Mouse (Mus musculus): Measurements from ENCODE around the gene Cox20.

DNA sequence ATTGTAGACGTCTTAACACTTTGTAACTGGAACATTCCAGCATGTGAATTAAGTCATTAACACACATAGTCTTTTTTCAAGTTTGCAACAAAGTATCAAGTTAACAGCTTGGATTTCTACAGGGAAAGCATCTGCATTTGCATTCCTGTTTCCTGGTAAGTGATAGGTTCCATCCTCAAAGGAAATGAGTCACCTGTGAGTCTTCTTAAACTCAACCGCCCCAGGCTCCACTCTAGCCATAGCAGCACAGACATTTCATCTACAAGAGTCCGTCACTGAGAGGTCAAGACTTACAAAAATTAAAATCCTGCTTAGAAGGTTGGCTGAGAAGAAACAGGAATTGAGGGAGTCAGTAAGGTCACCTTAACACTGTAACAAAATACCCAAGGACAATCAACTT, 27.2 kb upstream of the Cox20 start:
- TF ChIP-seq CTCF (IDR thresholded peaks at IDR 0.05; ENCODE audit: low read depth) (no peak), EP300 (IDR thresholded peaks at IDR 0.05; ENCODE audit: low read depth) (no peak)
